Mouse (Mus musculus) liver, embryonic 14.5 days (tissue): ENCODE data around the gene Timm44.

ENCODE experiments used
- CTCF ChIP-seq: IDR thresholded peaks from 2 replicates; pipeline ENCODE4 v1.5.1; 2016; ENCODE audit warnings: antibody characterized with exemption, low read depth, control low read depth
- EP300 ChIP-seq: IDR thresholded peaks from 2 replicates; pipeline ENCODE4 v1.6.1; 2016; ENCODE audit warnings: antibody characterized with exemption, low read depth

- TF ChIP-seq CTCF = no peak
- peak; percentile 61 for TF ChIP-seq EP300
Observed at GRCm38 (mm10) chr8:4304124-4304547, 28.4 kb upstream of the Timm44 start.
